Mouse (Mus musculus): ENCODE results near the gene Morn5. TPM values are rescaled to one million over a fixed set of nuclear protein-coding genes. Genes with fewer than 3 reads are reported as not detected.

The Morn5 gene
- total RNA-seq (2023) = not detected

GRCm38 (mm10) chr2:36048748-36049566, at the start of gene Morn5, which contains the start of gene Ndufa8:
Morn5 (plus strand) TSS chr2:36049458.
Ndufa8 (minus strand) TSS chr2:36049406.

DNA sequence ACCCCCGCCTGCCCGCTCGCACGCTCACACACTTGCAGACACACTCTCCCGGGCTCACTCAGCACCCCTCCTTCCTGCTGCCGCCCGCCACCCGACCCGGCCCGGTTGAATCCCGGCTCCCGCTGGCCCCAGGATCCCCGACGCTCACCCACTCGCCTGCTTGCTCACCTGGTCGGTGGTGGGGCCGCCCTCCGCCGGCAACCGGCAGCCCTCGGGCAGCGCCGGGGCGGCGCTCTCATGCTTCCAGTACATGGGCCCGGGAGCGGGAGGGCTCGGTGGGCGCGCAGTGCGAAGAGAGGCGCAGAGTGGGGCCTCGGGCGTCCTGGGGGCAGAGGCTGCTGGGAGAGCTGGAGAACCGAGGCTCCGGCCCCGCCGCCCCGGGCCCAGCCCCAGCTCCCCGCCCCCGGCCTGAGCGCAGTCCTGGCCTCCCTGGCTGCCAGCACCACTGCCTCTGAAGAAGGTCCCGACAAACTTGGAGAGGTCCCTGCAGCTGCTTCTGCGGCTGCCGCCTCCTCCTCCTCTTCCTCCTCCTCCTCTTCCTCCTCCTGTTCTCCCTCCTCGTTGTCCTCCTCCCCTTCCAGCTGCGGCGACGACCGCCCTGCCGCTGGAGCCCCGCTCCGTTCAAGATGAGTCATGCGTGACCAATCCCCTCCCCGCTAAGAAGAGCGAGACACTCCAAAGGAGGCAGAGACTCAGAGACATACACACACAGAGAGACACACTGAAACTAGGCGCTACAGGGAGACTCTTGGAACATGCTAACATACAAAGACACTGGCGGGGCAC, 55.9 kb downstream of the Morn5 start, which contains the start of gene Lhx6:
TSS of gene Lhx6 (minus strand) at position 453 of the 786 bp plus-strand sequence.

Other genes with a start within 250 kb of the Morn5 start
- gene Ttll11, start 69.5 kb upstream of the Morn5 start, total RNA-seq (2023) = 1.4 TPM
- gene Ndufa8, start 52 bp upstream of the Morn5 start, total RNA-seq (2023) = 39.7 TPM
- gene Lhx6, start 56.0 kb downstream of the Morn5 start, total RNA-seq (2023) = not detected
- gene Mrrf, start 86.9 kb downstream of the Morn5 start, total RNA-seq (2023) = 8.3 TPM
- 47.3 TPM for gene Rbm18, start 87.3 kb downstream of the Morn5 start, total RNA-seq (2023)
- gene Ptgs1, start 181.0 kb downstream of the Morn5 start, total RNA-seq (2023) = 3.7 TPM